Mouse (Mus musculus): Measurements from ENCODE around the gene Tfap2c. TPM values are rescaled to one million over a fixed set of nuclear protein-coding genes. Genes with fewer than 3 reads are reported as not detected.

Gene Tfap2c
- 0.08 TPM for polyA plus RNA-seq (2017; shearing (Covaris generic))

GRCm38 (mm10) chr2:172549371-172550155, at the start of gene Tfap2c:
Tfap2c (plus strand) TSS chr2:172549593.

Other genes with a start within 250 kb of the Tfap2c start
- gene Fam210b, start 204.0 kb upstream of the Tfap2c start, polyA plus RNA-seq (2017; shearing (Covaris generic)): 17.4 TPM
- gene Aurka, start 179.1 kb upstream of the Tfap2c start, polyA plus RNA-seq (2017; shearing (Covaris generic)): 4.3 TPM
- 33.3 TPM for gene Cstf1, start 178.9 kb upstream of the Tfap2c start, polyA plus RNA-seq (2017; shearing (Covaris generic))
- 3.7 TPM for gene Cass4, start 155.8 kb upstream of the Tfap2c start, polyA plus RNA-seq (2017; shearing (Covaris generic))
- 122 TPM for gene Rtf2, start 109.0 kb upstream of the Tfap2c start, polyA plus RNA-seq (2017; shearing (Covaris generic))
- 4.2 TPM for gene Gcnt7, start 91.0 kb upstream of the Tfap2c start, polyA plus RNA-seq (2017; shearing (Covaris generic))
- gene Fam209, start 77.1 kb upstream of the Tfap2c start, polyA plus RNA-seq (2017; shearing (Covaris generic)): 1.5 TPM